Mouse (Mus musculus) intestine, embryonic 14.5 days (tissue): Measurements from ENCODE around the gene Tmem107. TPM values are rescaled to one million over a fixed set of nuclear protein-coding genes. Genes with fewer than 3 reads are reported as not detected.
A peak's percentile ranks its signal among the peaks of the same experiment; 100 is the strongest.

Experiments used
- ATAC-seq: fragments of 200-750 bp; cut with Nextera tagmentation; replicated peaks from 2 replicates; pipeline ENCODE4 v1.8.0; 2017; ENCODE audit warnings: low read depth, moderate number of reproducible peaks, moderate TSS enrichment, moderate library complexity; ENCODE audit not compliant: low FRiP score, low TSS enrichment
- DNase-seq: peaks from one replicate; pipeline ENCODE4 v3.0.0-alpha.2; 2018; ENCODE audit warnings: low spot score
- H3K27ac ChIP-seq: fragments of 300-500 bp; sonication (generic); 2 replicates; pipeline ENCODE4 v1.5.1; 2014; ENCODE audit warnings: low read depth, mild to moderate bottlenecking, control low read depth
- H3K27me3 ChIP-seq: fragments of 300-500 bp; sonication (generic); replicated peaks from 2 replicates; pipeline ENCODE4 v1.6.1; 2014; ENCODE audit warnings: low read length, control low read depth; ENCODE audit not compliant: control insufficient read depth, insufficient read depth
- H3K36me3 ChIP-seq: fragments of 300-500 bp; sonication (generic); 2 replicates; pipeline ENCODE4 v1.6.1; 2014; ENCODE audit warnings: low read length, control low read depth; ENCODE audit not compliant: control insufficient read depth, insufficient read depth
- H3K4me1 ChIP-seq: fragments of 300-500 bp; sonication (generic); replicated peaks from 2 replicates; pipeline ENCODE4 v1.6.1; 2014; ENCODE audit warnings: low read length, control low read depth, mixed read lengths; ENCODE audit not compliant: control insufficient read depth, insufficient read depth
- H3K4me2 ChIP-seq: fragments of 300-500 bp; sonication (generic); 2 replicates; pipeline ENCODE4 v1.6.1; 2014; ENCODE audit warnings: low read length
- H3K4me3 ChIP-seq: fragments of 300-500 bp; sonication (generic); 2 replicates; pipeline ENCODE4 v1.5.1; 2014; ENCODE audit warnings: low read depth, low read length, control low read depth, mixed read lengths
- H3K9ac ChIP-seq: fragments of 300-500 bp; sonication (generic); 2 replicates; pipeline ENCODE4 v1.6.1; 2014; ENCODE audit warnings: mild to moderate bottlenecking, low read length
- H3K9me3 ChIP-seq: fragments of 300-500 bp; sonication (generic); 2 replicates; pipeline ENCODE4 v1.6.1; 2016; ENCODE audit warnings: low read length, control low read depth; ENCODE audit not compliant: control insufficient read depth
- WGBS: fragments of 180-500 bp; shearing (Covaris S2); extraction: QIAGEN DNeasy Blood & Tissue Kit; methylation state at CpG from one replicate; pipeline ENCODE4 v1.1.7; 2014; 5-methylcytosine and 5-hydroxymethylcytosine counted together
- polyA plus RNA-seq: library from polyadenylated mRNA; unstranded; fragments of >200 nt; fragmentation: Nextera tagmentation; extraction: Ambion mirVana; gene quantifications from 2 replicates; pipeline ENCODE4 v1.2.1, GENCODE M21; 2014

Gene Tmem107
- polyA plus RNA-seq, 1 experiment from 2014 or later = 50.1 TPM

GRCm38 (mm10) chr11:69117737-69118695, 47.4 kb downstream of the Tmem107 start:
- peak overlapping the region; percentile 82 for H3K4me3 ChIP-seq
- WGBS = under 1% methylated on average over 45 of the region's 45 CpGs
- H3K27me3 ChIP-seq = 0 out of 2 replicates have a peak, but pooled peaks cover 7% of the 10 kb centered on the region
- peak overlapping the region; percentile 65 for H3K9ac ChIP-seq
- H3K9me3 ChIP-seq = no peaks in the 10 kb centered on the region
- H3K4me2 ChIP-seq = peak overlapping the region; percentile 94
- H3K27ac ChIP-seq = peak overlapping the region; percentile 75
- peaks cover 26% of the 10 kb centered on the region for H3K4me1 ChIP-seq
- ATAC-seq = peak; percentile 13; the same call in 1 of the 2 replicates
- H3K36me3 ChIP-seq = no peaks in the 10 kb centered on the region
- DNase-seq = peak; percentile 90

- WGBS = under 1% methylated on average over 15 of the region's 15 CpGs
- no peak overlapping the region for H3K9ac ChIP-seq
These were observed 48.2 kb downstream of the Tmem107 start for GRCm38 (mm10) chr11:69118765-69119164.

GRCm38 (mm10) chr11:69119446-69120155, 49.0 kb downstream of the Tmem107 start:
- peaks cover 26% of the 10 kb centered on the region for H3K4me1 ChIP-seq
- 0 out of 2 replicates have a peak, but pooled peaks cover 4% of the 10 kb centered on the region for H3K27me3 ChIP-seq
- H3K27ac ChIP-seq = no peak overlapping the region
- no peaks in the 10 kb centered on the region for H3K36me3 ChIP-seq
- WGBS = 40% methylated on average over 14 of the region's 14 CpGs
- H3K4me3 ChIP-seq = peak overlapping the region; percentile 82
- no peak overlapping the region for H3K9ac ChIP-seq
- no peaks in the 10 kb centered on the region for H3K9me3 ChIP-seq
- peak overlapping the region; percentile 94 for H3K4me2 ChIP-seq
- no peak for DNase-seq
- ATAC-seq = no peak

More at GRCm38 (mm10) chr11:69118765-69119164, 48.2 kb downstream of the Tmem107 start:
- Histone ChIP-seq H3K4me2 (peak overlapping the region; percentile 94), H3K9me3 (no peaks in the 10 kb centered on the region), H3K27ac (peak overlapping the region; percentile 75; the same call in 1 of the 2 replicates), H3K4me1 (peaks cover 26% of the 10 kb centered on the region), H3K4me3 (peak overlapping the region; percentile 82), H3K36me3 (no peaks in the 10 kb centered on the region), H3K27me3 (0 out of 2 replicates have a peak, but pooled peaks cover 7% of the 10 kb centered on the region)
- no peak; the same call in 1 of the 2 replicates for ATAC-seq
- peak; percentile 100 for DNase-seq

- DNase-seq = peak; percentile 63
- Histone ChIP-seq H3K4me1 (peaks cover 26% of the 10 kb centered on the region), H3K36me3 (no peaks in the 10 kb centered on the region), H3K4me2 (peak within 1 kb of the TSS; percentile 94), H3K9me3 (no peaks in the 10 kb centered on the region), H3K27ac (no peak within 1 kb of the TSS), H3K27me3 (0 out of 2 replicates have a peak, but pooled peaks cover 4% of the 10 kb centered on the region), H3K9ac (peak within 1 kb of the TSS; percentile 60), H3K4me3 (peak within 1 kb of the TSS; percentile 82)
- 2% methylated on average over 27 of the region's 27 CpGs for WGBS
- no peak for ATAC-seq
These were observed 49.8 kb downstream of the Tmem107 start, which contains the start of gene Hes7 for GRCm38 (mm10) chr11:69120221-69121000. Gene Hes7, plus strand, starts transcription at chr11:69120404.

- H3K9ac ChIP-seq = peak overlapping the region; percentile 60
- peak overlapping the region; percentile 82 for H3K4me3 ChIP-seq
- no peaks in the 10 kb centered on the region for H3K36me3 ChIP-seq
- 0 out of 2 replicates have a peak, but pooled peaks cover 4% of the 10 kb centered on the region for H3K27me3 ChIP-seq
- DNase-seq (peak; percentile 75), ATAC-seq (no peak)
- H3K27ac ChIP-seq = no peak overlapping the region
- peak overlapping the region; percentile 94 for H3K4me2 ChIP-seq
- no peaks in the 10 kb centered on the region for H3K9me3 ChIP-seq
- peaks cover 30% of the 10 kb centered on the region for H3K4me1 ChIP-seq
- WGBS = 2% methylated on average over 28 of the region's 33 CpGs
These were observed 50.6 kb downstream of the Tmem107 start for GRCm38 (mm10) chr11:69121001-69121740.

- Histone ChIP-seq H3K27me3 (0 out of 2 replicates have a peak, but pooled peaks cover 4% of the 10 kb centered on the region), H3K4me1 (peaks cover 33% of the 10 kb centered on the region), H3K9me3 (no peaks in the 10 kb centered on the region), H3K9ac (peak overlapping the region; percentile 60), H3K4me3 (peak overlapping the region; percentile 82), H3K27ac (peak overlapping the region; percentile 76), H3K36me3 (no peaks in the 10 kb centered on the region), H3K4me2 (peak overlapping the region; percentile 94)
- WGBS = under 1% methylated on average over 26 of the region's 32 CpGs
- DNase-seq = peak; percentile 75
- no peak for ATAC-seq
These were observed 51.2 kb downstream of the Tmem107 start for GRCm38 (mm10) chr11:69121741-69122335.

- Histone ChIP-seq H3K27ac (peak within 1 kb of the TSS; percentile 76), H3K9ac (peak within 1 kb of the TSS; percentile 60), H3K4me2 (peak within 1 kb of the TSS; percentile 94), H3K4me1 (peaks cover 30% of the 10 kb centered on the region), H3K27me3 (0 out of 2 replicates have a peak, but pooled peaks cover 4% of the 10 kb centered on the region), H3K4me3 (peak within 1 kb of the TSS; percentile 82), H3K36me3 (no peaks in the 10 kb centered on the region), H3K9me3 (no peaks in the 10 kb centered on the region)
- ATAC-seq = peak; percentile 40
- WGBS = under 1% methylated on average over 59 of the region's 66 CpGs
- peak; percentile 94 for DNase-seq
These were observed 51.8 kb downstream of the Tmem107 start, which contains the start of gene 9130213A22Rik for GRCm38 (mm10) chr11:69122336-69122951. Gene 9130213A22Rik, minus strand, starts transcription at chr11:69122589.
